Mouse (Mus musculus) stomach, postnatal 0 days (tissue): ENCODE data around the gene Sec11a.

Source experiments
- CTCF ChIP-seq: IDR thresholded peaks from 2 replicates; pipeline ENCODE4 v1.5.1; 2016; ENCODE audit warnings: antibody characterized with exemption, low read depth, mild to moderate bottlenecking, moderate library complexity
- EP300 ChIP-seq: optimal IDR thresholded peaks from 2 replicates; pipeline ENCODE3; 2016; ENCODE audit warnings: antibody characterized with exemption

GRCm38 (mm10) chr7:80947445-80948350 is at the start of gene Sec11a:
- TF ChIP-seq CTCF = peak; percentile 50
- TF ChIP-seq EP300 = no peak
